Mouse (Mus musculus) embryonic facial prominence, embryonic 11.5 days (tissue): ENCODE measurements around the gene Ttc9b. TPM values are rescaled to one million over a fixed set of nuclear protein-coding genes. Genes with fewer than 3 reads are reported as not detected.

Source experiments
- ATAC-seq: fragments of 200-750 bp; cut with Nextera tagmentation; replicated peaks from 2 replicates; pipeline ENCODE4 v1.8.0; 2017; ENCODE audit warnings: low read depth; ENCODE audit not compliant: insufficient number of reproducible peaks, low FRiP score, low TSS enrichment
- DNase-seq: peaks from one replicate; pipeline ENCODE4 v3.0.0-alpha.2; 2015; ENCODE audit warnings: low spot score
- H3K27ac ChIP-seq: fragments of 300-500 bp; sonication (generic); replicated peaks from 2 replicates; pipeline ENCODE4 v1.5.1; 2014; ENCODE audit warnings: mild to moderate bottlenecking, low read depth, low read length, control low read depth
- H3K27me3 ChIP-seq: fragments of 300-500 bp; sonication (generic); 2 replicates; pipeline ENCODE4 v1.6.1; 2014; ENCODE audit warnings: mild to moderate bottlenecking, low read length, moderate library complexity, mixed read lengths; ENCODE audit not compliant: control insufficient read depth, insufficient read depth
- H3K36me3 ChIP-seq: fragments of 300-500 bp; sonication (generic); replicated peaks from 2 replicates; pipeline ENCODE4 v1.6.1; 2014; ENCODE audit warnings: low read depth, mild to moderate bottlenecking, low read length, moderate library complexity, mixed read lengths; ENCODE audit not compliant: control insufficient read depth, insufficient read depth
- H3K4me1 ChIP-seq: fragments of 300-500 bp; sonication (generic); 2 replicates; pipeline ENCODE4 v1.6.1; 2014; ENCODE audit warnings: low read length, mixed read lengths; ENCODE audit not compliant: control insufficient read depth, insufficient read depth
- H3K4me2 ChIP-seq: fragments of 300-500 bp; sonication (generic); 2 replicates; pipeline ENCODE4 v1.6.1; 2014; ENCODE audit warnings: low read depth, mild to moderate bottlenecking, control low read depth, low read length, moderate library complexity
- H3K4me3 ChIP-seq: fragments of 300-500 bp; sonication (generic); 2 replicates; pipeline ENCODE4 v1.5.1; 2014; ENCODE audit warnings: low read depth, low read length, control low read depth
- H3K9ac ChIP-seq: fragments of 300-500 bp; sonication (generic); replicated peaks from 2 replicates; pipeline ENCODE4 v1.6.1; 2014; ENCODE audit warnings: mild to moderate bottlenecking, control low read depth, low read length
- H3K9me3 ChIP-seq: fragments of 300-500 bp; sonication (generic); replicated peaks from 2 replicates; pipeline ENCODE4 v1.6.1; 2016; ENCODE audit warnings: mild to moderate bottlenecking, low read length, inconsistent platforms, mixed read lengths; ENCODE audit not compliant: control insufficient read depth
- WGBS: fragments of 180-500 bp; shearing (Covaris S2); extraction: QIAGEN DNeasy Blood & Tissue Kit; methylation state at CpG from one replicate; pipeline ENCODE4 v1.1.7; 2014; 5-methylcytosine and 5-hydroxymethylcytosine counted together
- polyA plus RNA-seq: library from polyadenylated mRNA; unstranded; fragments of >200 nt; fragmentation: Nextera tagmentation; extraction: Ambion mirVana; gene quantifications from 2 replicates; pipeline ENCODE4 v1.2.1, GENCODE M21; 2014

Ttc9b gene
- polyA plus RNA-seq, 1 experiment from 2014 or later: 2.0 TPM

- WGBS: 54% methylated on average over 14 of the region's 14 CpGs
- no peak for DNase-seq
- no peak overlapping the region for H3K9ac ChIP-seq
- peaks cover 2% of the 10 kb centered on the region for H3K4me1 ChIP-seq
- peaks cover 26% of the 10 kb centered on the region for H3K27me3 ChIP-seq
- no peak for ATAC-seq
- no peaks in the 10 kb centered on the region for H3K9me3 ChIP-seq
- H3K27ac ChIP-seq: no peak overlapping the region
- H3K36me3 ChIP-seq: no peaks in the 10 kb centered on the region; the same call in 1 of the 2 replicates
- H3K4me2 ChIP-seq: no peak overlapping the region
- no peak overlapping the region for H3K4me3 ChIP-seq
These were observed 5.3 kb downstream of the Ttc9b start for GRCm38 (mm10) chr7:27658712-27659663.

DNA sequence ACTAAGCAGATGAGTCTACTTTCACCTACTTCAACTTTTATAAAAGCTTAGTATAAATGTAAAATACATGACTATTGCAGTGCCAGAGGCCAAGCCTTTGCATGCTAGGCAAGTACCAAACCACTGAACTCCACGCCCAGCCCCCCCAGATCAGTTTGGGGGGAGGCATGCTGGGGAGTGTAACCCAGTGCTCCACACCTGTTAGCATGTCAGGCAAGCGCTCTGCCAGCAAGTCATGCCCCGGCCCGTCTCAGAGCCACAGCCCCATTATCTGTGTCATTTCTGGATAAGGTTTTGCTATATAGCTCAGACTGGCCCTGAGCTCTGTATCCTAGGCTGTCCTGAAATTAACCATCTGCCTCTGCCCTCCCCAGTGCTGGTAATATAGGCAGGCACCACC is 8.3 kb downstream of the Ttc9b start:
- H3K9me3 ChIP-seq: no peaks in the 10 kb centered on the region
- no peak for ATAC-seq
- H3K27me3 ChIP-seq: peaks cover 17% of the 10 kb centered on the region
- WGBS: 88% methylated on average over 4 of the region's 4 CpGs
- no peaks in the 10 kb centered on the region; the same call in 1 of the 2 replicates for H3K36me3 ChIP-seq
- DNase-seq: no peak
- no peak overlapping the region for H3K4me2 ChIP-seq
- H3K4me3 ChIP-seq: no peak overlapping the region
- no peaks in the 10 kb centered on the region for H3K4me1 ChIP-seq
- no peak overlapping the region for H3K27ac ChIP-seq
- no peak overlapping the region for H3K9ac ChIP-seq

DNA sequence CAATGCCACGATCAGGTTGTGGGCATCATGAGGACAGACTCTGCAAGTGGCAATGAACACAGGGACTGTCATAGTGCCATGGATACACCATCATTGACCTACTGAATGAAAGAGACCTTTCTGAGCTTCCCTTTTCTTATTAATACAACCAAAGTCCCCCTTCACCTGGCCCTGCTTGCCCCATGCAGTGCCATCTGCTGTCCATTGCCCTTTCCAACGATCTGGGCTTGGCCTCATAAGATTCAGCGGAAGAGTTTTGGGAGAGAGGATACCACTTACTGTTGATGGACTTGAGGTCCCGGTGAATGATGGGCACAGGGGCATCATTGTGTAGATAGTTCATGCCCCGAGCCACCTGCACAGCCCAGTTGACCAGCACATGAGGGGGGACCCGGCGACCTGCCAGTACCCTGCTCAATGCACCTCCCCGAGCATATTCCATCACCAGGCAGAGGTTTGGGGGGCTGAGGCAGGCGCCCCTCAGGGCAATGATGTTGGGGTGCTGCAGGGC is 19.4 kb downstream of the Ttc9b start:
- WGBS: 52% methylated on average over 9 of the region's 9 CpGs
- Histone ChIP-seq H3K4me3 (peak overlapping the region; percentile 89), H3K4me2 (peak overlapping the region; percentile 100), H3K4me1 (no peaks in the 10 kb centered on the region; the same call in 1 of the 2 replicates), H3K9ac (peak overlapping the region; percentile 86), H3K9me3 (no peaks in the 10 kb centered on the region), H3K27me3 (no peaks in the 10 kb centered on the region), H3K27ac (no peak overlapping the region), H3K36me3 (no peaks in the 10 kb centered on the region)
- DNase-seq (no peak), ATAC-seq (0 out of 2 replicates have a peak, but pooled peaks have one; percentile 14)

DNA sequence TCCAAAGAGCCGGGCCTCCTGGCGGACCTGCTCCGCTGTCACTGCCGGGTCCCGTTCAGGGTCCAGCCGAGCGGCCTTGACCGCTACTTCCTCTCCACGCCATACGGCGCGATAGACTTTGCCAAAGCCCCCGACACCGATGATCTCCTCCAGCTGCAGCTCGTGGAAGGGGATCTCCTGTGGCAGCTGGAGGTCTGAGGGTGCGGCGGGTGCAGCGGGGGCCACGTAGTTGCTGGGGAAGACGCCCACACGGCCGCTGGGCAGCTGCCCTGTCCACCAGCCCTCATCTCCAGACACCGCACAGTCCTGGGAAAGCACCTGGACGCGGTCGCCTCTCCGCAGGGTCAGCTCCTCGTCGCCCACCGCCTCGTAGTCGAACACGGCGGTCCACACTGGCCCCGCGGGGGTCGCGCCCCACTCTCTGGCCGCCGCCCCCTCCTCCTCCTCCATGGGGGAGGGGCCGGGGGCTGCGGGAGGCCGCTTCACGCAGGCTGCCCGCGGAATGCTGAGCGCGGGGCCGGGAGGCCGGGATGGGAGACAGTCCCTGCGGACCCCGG is 19.9 kb downstream of the Ttc9b start:
- H3K27me3 ChIP-seq: no peaks in the 10 kb centered on the region
- H3K9ac ChIP-seq: peak overlapping the region; percentile 86
- peak overlapping the region; percentile 100 for H3K4me2 ChIP-seq
- no peak overlapping the region for H3K27ac ChIP-seq
- H3K36me3 ChIP-seq: no peaks in the 10 kb centered on the region
- no peaks in the 10 kb centered on the region; the same call in 1 of the 2 replicates for H3K4me1 ChIP-seq
- ATAC-seq (no peak), DNase-seq (peak; percentile 4)
- under 1% methylated on average over 51 of the region's 52 CpGs for WGBS
- H3K9me3 ChIP-seq: no peaks in the 10 kb centered on the region
- H3K4me3 ChIP-seq: peak overlapping the region; percentile 89

GRCm38 (mm10) chr7:27674195-27674521 is 20.4 kb downstream of the Ttc9b start:
- Histone ChIP-seq H3K4me3 (peak overlapping the region; percentile 89), H3K9ac (peak overlapping the region; percentile 86), H3K4me2 (peak overlapping the region; percentile 100), H3K9me3 (no peaks in the 10 kb centered on the region), H3K36me3 (no peaks in the 10 kb centered on the region), H3K27ac (peak overlapping the region; percentile 73; the same call in 1 of the 2 replicates), H3K4me1 (no peaks in the 10 kb centered on the region; the same call in 1 of the 2 replicates), H3K27me3 (no peaks in the 10 kb centered on the region)
- DNase-seq (no peak), ATAC-seq (peak; percentile 72)
- 0% methylated on average over 26 of the region's 38 CpGs for WGBS

GRCm38 (mm10) chr7:27674522-27675221 is 21.0 kb downstream of the Ttc9b start, which contains the start of gene Map3k10:
Gene Map3k10 (minus strand): TSS chr7:27674598.
- Histone ChIP-seq H3K9me3 (no peaks in the 10 kb centered on the region), H3K9ac (peak within 1 kb of the TSS; percentile 86), H3K4me1 (no peaks in the 10 kb centered on the region; the same call in 1 of the 2 replicates), H3K27ac (peak within 1 kb of the TSS; percentile 73), H3K4me2 (peak within 1 kb of the TSS; percentile 100), H3K4me3 (peak within 1 kb of the TSS; percentile 89), H3K27me3 (no peaks in the 10 kb centered on the region), H3K36me3 (no peaks in the 10 kb centered on the region)
- ATAC-seq (peak; percentile 97), DNase-seq (peak; percentile 96)
- under 1% methylated on average over 30 of the region's 31 CpGs for WGBS

DNA sequence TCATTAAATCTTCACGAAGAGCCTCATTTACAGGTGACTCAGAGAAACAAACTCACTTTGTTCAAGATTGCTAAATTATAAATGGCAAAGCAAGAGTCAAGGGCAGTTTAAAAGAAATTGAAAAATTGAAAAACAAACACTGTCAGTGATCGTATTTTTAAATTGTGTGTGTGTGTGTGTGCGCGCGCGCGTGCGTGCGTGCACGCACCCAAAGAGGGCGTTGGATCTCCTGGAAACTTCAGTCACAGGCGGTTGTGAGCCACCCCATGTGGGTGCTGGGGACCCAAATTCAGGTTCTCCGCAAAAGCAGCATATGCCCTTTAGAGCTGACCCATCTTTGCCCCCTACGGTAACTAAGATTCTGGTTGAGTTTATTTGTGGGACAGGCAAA is 21.5 kb downstream of the Ttc9b start:
- DNase-seq: no peak
- H3K4me1 ChIP-seq: no peaks in the 10 kb centered on the region; the same call in 1 of the 2 replicates
- ATAC-seq: no peak
- no peaks in the 10 kb centered on the region for H3K27me3 ChIP-seq
- no peak overlapping the region; the same call in 1 of the 2 replicates for H3K9ac ChIP-seq
- H3K9me3 ChIP-seq: no peaks in the 10 kb centered on the region
- peak overlapping the region; percentile 89 for H3K4me3 ChIP-seq
- peak overlapping the region; percentile 100 for H3K4me2 ChIP-seq
- H3K36me3 ChIP-seq: no peaks in the 10 kb centered on the region
- 37% methylated on average over 14 of the region's 14 CpGs for WGBS
- H3K27ac ChIP-seq: no peak overlapping the region
